In genomic region chr6:97060074-97060681, GRCm38 (mm10) we compare ENCODE assay signal across 8 mouse cellular contexts. TPM values are rescaled to one million over a fixed set of nuclear protein-coding genes. Genes with fewer than 3 reads are reported as not detected.
DNase-seq lines count a peak whose midpoint lies in the region; ATAC-seq and TF ChIP-seq lines count a peak whose summit lies in the region.

Fam19a4 (minus strand) TSS chr6:97060413.

- H3K4me2 ChIP-seq in forebrain, embryonic 13.5 days, result peak within 1 kb of the TSS; percentile 69
- peak within 1 kb of the TSS; percentile 74 for H3K4me2 ChIP-seq in kidney, postnatal 0 days (ENCODE audit: low read length)
- H3K4me2 ChIP-seq in stomach, postnatal 0 days (replicated peaks; ENCODE audit: low read depth), result peak within 1 kb of the TSS; percentile 69

- peak; percentile 52 to 67 for DNase-seq in cerebellum, postnatal 10 days
- no peak for DNase-seq in cerebellum, adult 2 months
- peak; percentile 56 for DNase-seq in WW6 (ENCODE audit: low read depth, low spot score)
- peak; percentile 36 for DNase-seq in kidney, postnatal 0 days (ENCODE audit: low spot score)
- peak; percentile 46 for DNase-seq in lung, postnatal 36 days
- DNase-seq in stomach, postnatal 0 days (ENCODE audit: low spot score), result peak; percentile 82
- no peak for DNase-seq in urinary bladder, postnatal 4 days (ENCODE audit: low spot score in 2 of 2)

- no peaks in the 10 kb centered on the region for H3K4me1 ChIP-seq in cerebellum, adult 2 months (ENCODE audit: control insufficient read depth, insufficient read depth, low read length)
- H3K4me1 ChIP-seq in forebrain, embryonic 13.5 days, result peaks cover 15% of the 10 kb centered on the region
- peaks cover 6% of the 10 kb centered on the region; the same call in 1 of the 2 replicates for H3K4me1 ChIP-seq in kidney, postnatal 0 days (replicated peaks; ENCODE audit: insufficient read depth, low read length)
- H3K4me1 ChIP-seq in stomach, postnatal 0 days (replicated peaks; ENCODE audit: control insufficient read depth, insufficient read depth), result no peaks in the 10 kb centered on the region

- H3K4me3 ChIP-seq in cerebellum, adult 2 months (replicated peaks; ENCODE audit: insufficient read depth, low read depth, low read length), result no peak within 1 kb of the TSS
- peak within 1 kb of the TSS; percentile 40 for H3K4me3 ChIP-seq in forebrain, embryonic 13.5 days
- H3K4me3 ChIP-seq in kidney, postnatal 0 days (replicated peaks; ENCODE audit: low read depth, low read length), result peak within 1 kb of the TSS; percentile 33
- H3K4me3 ChIP-seq in stomach, postnatal 0 days (ENCODE audit: low read depth, low read length), result peak within 1 kb of the TSS; percentile 40

- H3K9me3 ChIP-seq in forebrain, embryonic 13.5 days (replicated peaks), result no peaks in the 10 kb centered on the region
- no peaks in the 10 kb centered on the region for H3K9me3 ChIP-seq in kidney, postnatal 0 days (replicated peaks; ENCODE audit: low read length)
- no peaks in the 10 kb centered on the region for H3K9me3 ChIP-seq in stomach, postnatal 0 days (ENCODE audit: control insufficient read depth, low read length)

- H3K36me3 ChIP-seq in forebrain, embryonic 13.5 days (ENCODE audit: poor library complexity, severe bottlenecking), result no peaks in the 10 kb centered on the region
- no peaks in the 10 kb centered on the region for H3K36me3 ChIP-seq in kidney, postnatal 0 days (ENCODE audit: insufficient read depth, low read length)
- no peaks in the 10 kb centered on the region for H3K36me3 ChIP-seq in stomach, postnatal 0 days (ENCODE audit: control insufficient read depth, insufficient read depth, low read length)

- H3K27ac ChIP-seq in cerebellum, adult 2 months (ENCODE audit: insufficient read depth, low read length), result no peak within 1 kb of the TSS
- no peak within 1 kb of the TSS for H3K27ac ChIP-seq in forebrain, embryonic 13.5 days
- no peak within 1 kb of the TSS for H3K27ac ChIP-seq in kidney, postnatal 0 days
- no peak within 1 kb of the TSS for H3K27ac ChIP-seq in stomach, postnatal 0 days (replicated peaks)

- no peaks in the 10 kb centered on the region; the same call in 1 of the 2 replicates for H3K27me3 ChIP-seq in cerebellum, adult 2 months (ENCODE audit: control insufficient read depth, insufficient read depth, low read length)
- peaks cover 37% of the 10 kb centered on the region for H3K27me3 ChIP-seq in forebrain, embryonic 13.5 days
- H3K27me3 ChIP-seq in kidney, postnatal 0 days (ENCODE audit: insufficient read depth, low read length), result peaks cover 12% of the 10 kb centered on the region; the same call in 1 of the 2 replicates
- no peaks in the 10 kb centered on the region for H3K27me3 ChIP-seq in stomach, postnatal 0 days (ENCODE audit: control insufficient read depth, insufficient read depth, low read length)

- under 1% methylated on average over 30 of the region's 30 CpGs for WGBS in cerebellum, adult 2 months
- 1% methylated on average over 30 of the region's 30 CpGs for WGBS in forebrain, embryonic 13.5 days
- WGBS in kidney, postnatal 0 days, result under 1% methylated on average over 29 of the region's 30 CpGs
- 1% methylated on average over 30 of the region's 30 CpGs for WGBS in stomach, postnatal 0 days

- no peak for TF ChIP-seq EP300 in stomach, postnatal 0 days (optimal IDR thresholded peaks at IDR 0.05)

- peak; percentile 82 for ATAC-seq in forebrain, embryonic 13.5 days
- ATAC-seq in kidney, postnatal 0 days (replicated peaks; ENCODE audit: low FRiP score, low read depth), result peak; percentile 83
- peak; percentile 92 for ATAC-seq in stomach, postnatal 0 days (ENCODE audit: low FRiP score, low TSS enrichment)

- no peak for TF ChIP-seq POLR2A in cerebellum, adult 2 months (IDR thresholded peaks at IDR 0.05; ENCODE audit: borderline replicate concordance, insufficient read depth, low read length)

- no peak for TF ChIP-seq CTCF in cerebellum, adult 2 months (IDR thresholded peaks at IDR 0.05; ENCODE audit: borderline replicate concordance, insufficient read depth, low read depth, low read length)
- peak; percentile 21; the same call in 1 of the 2 replicates for TF ChIP-seq CTCF in kidney, postnatal 0 days (IDR thresholded peaks at IDR 0.05; ENCODE audit: low read depth)
- peak; percentile 40; the same call in 1 of the 2 replicates for TF ChIP-seq CTCF in stomach, postnatal 0 days (IDR thresholded peaks at IDR 0.05; ENCODE audit: low read depth)

- peak within 1 kb of the TSS; percentile 45 for H3K9ac ChIP-seq in forebrain, embryonic 13.5 days
- H3K9ac ChIP-seq in kidney, postnatal 0 days (ENCODE audit: low read depth, low read length), result 0 out of 2 replicates have a peak within 1 kb of the TSS, but pooled peaks have one; percentile 13
- H3K9ac ChIP-seq in stomach, postnatal 0 days (ENCODE audit: low read length), result 0 out of 2 replicates have a peak within 1 kb of the TSS, but pooled peaks have one; percentile 1

RNA-seq across cellular contexts. Expression of gene Fam19a4, which starts in this region (rescaled TPM):
- polyA plus RNA-seq in cerebellum, adult 2 months (2012; rRNA removed), result 0.13 and 0.54 TPM in 2 replicates
- polyA plus RNA-seq in forebrain, embryonic 13.5 days (2015; fragmentation: Nextera tagmentation; extraction: Ambion mirVana), result 0.52 and 1.1 TPM in 2 replicates
- 0.08 and 0.23 TPM in 2 replicates for polyA plus RNA-seq in kidney, postnatal 0 days (2015; fragmentation: Nextera tagmentation; extraction: Ambion mirVana)
- polyA plus RNA-seq in stomach, postnatal 0 days (2015; fragmentation: Nextera tagmentation; extraction: Ambion mirVana), result 0.15 and 0.27 TPM in 2 replicates

Comparison
In these comparisons a context has a peak if more than half of its experiments do, and no peak if none do; other contexts are left out.
1. DNase-seq: peak in cerebellum, postnatal 10 days (2 of 2), WW6 (single experiment) and lung, postnatal 36 days (single experiment); none in cerebellum, adult 2 months (0 of 2) and urinary bladder, postnatal 4 days (0 of 2).
2. Peak in DNase-seq, ATAC-seq, H3K4me3 ChIP-seq, H3K9ac ChIP-seq and H3K4me2 ChIP-seq in kidney, postnatal 0 days; RNA of the gene not detected or under 1 TPM.
3. Peak in DNase-seq, ATAC-seq, H3K4me3 ChIP-seq, H3K9ac ChIP-seq and H3K4me2 ChIP-seq in stomach, postnatal 0 days; RNA of the gene not detected or under 1 TPM.
4. Peak in every context shown above with its lines, with median percentiles within 50 percentile points of each other: ATAC-seq, H3K4me2 ChIP-seq and H3K9ac ChIP-seq.